Mouse (Mus musculus) frontal cortex, postnatal 36 days (tissue): ENCODE data around the gene Rtl8b.
"Not testable (repeated sequence)": the region's sequence is repeated elsewhere in the genome, so short reads cannot be mapped to it uniquely, and the experiment has no call there.

Experiments
- DNase-seq, 2 experiments: peaks; one replicate each; pipeline ENCODE4 v3.0.0; 2022; ENCODE audit warnings: low spot score in 2 of 2

The Rtl8b gene

DNA sequence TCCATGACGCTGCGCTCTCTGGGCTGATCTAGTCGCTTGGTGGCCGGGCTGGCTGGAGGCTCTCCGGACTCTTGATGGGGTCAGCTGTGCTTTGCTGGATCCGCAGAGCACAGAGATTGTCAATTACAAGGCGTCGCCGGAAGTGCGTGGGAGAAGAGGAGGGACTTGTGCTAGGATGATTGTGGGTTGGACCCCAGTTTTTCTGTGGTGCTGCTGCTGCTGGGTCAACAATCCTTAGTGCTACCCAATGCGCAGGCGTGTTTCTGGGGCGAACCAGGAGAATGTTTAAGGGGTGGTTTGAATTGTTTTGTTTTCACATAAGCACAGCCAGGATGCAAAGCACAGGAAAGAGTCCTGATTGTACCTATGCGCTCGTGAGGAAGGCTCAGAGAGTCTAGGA lies at the start of gene Rtl8b:
Gene Rtl8b (minus strand): TSS at position 115 of the 400 bp plus-strand sequence.
- DNase-seq = peak; percentile 81 to 85

DNA sequence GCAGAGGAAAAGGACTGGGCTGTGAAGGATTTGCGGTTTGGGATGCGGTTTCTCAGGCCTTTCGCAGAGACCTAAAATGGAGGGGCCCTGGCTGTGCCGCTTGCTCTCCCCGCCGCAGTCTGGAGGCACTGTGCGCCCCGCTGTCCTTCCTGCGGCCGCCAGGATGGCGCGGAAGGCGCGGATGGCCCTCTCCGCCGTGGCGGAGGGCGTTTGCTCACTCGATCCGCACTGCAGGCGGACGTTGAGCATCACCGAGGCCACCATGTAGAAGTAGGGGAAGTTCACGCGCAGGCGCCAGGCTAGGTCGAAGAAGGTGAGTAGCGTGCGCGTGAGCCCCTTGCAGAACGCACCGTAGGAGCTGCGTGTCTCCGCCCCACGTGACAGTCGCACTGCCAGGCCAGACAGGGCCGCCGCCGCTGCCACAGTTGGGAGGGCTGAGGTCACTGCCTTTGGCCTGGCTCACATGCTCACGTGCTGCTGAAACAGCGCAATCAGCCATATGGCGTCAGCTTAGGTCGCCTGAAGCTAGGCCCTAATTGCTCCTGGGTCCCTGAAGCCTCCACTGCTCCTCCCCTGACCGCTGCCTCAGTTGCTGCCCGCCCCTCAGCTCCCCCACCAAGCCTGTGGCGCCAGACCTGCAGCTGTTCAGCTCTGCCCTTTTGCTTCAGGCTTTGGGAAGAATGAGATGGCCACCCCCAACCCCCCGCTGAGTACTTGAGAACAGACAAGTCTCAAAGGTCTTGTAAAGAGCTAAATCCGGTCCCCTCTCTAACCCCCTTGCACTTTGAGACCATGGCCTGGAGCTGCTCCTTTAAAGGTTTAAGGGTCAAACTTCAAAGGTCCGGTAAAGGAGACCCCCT lies 46.3 kb upstream of the Rtl8b start:
- peak; percentile 31 to 58 for DNase-seq

DNA sequence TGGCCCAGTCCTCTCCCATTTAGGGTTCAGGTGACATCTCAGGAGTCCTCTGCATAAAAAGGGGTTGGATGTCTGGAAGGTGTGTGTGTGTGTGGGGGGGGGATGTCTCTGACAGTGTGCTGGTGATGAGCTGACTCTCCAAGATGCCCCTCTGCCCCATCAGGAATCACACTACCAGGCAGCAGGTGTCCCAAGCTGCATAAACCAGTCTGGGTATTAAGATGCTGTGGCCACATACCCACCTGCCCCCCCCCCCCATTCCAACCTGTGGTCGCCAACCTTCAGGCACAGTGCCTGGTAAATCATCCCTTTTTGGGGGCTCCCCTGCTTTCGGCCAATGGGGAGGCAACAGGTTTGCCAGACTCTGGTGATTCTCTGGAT lies 45.7 kb upstream of the Rtl8b start:
- no peak for DNase-seq

DNA sequence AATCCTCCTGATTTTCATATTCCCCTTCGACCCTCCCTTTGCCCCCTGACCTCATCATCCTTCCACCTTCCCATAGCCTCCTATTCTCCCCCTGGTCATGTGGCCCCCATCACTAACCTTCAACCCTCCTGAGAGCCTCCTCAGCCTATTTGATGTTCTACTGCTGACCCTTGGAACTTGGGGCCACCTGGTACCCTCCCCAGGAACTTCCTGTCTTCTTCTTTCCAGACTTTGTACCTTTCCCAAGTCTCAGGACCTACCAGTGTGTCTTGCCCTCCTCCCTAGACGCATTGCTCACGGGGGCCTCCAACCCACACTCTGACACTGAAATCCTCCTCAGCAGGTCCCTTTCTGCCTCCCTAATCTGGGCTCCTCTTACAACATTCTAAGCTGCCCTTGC lies 32.5 kb upstream of the Rtl8b start:
- DNase-seq = no peak

GRCm38 (mm10) chrX:53699225-53699624 lies 29.0 kb upstream of the Rtl8b start:
- peak in 1 of 2 experiments; percentile 29 for DNase-seq

DNA sequence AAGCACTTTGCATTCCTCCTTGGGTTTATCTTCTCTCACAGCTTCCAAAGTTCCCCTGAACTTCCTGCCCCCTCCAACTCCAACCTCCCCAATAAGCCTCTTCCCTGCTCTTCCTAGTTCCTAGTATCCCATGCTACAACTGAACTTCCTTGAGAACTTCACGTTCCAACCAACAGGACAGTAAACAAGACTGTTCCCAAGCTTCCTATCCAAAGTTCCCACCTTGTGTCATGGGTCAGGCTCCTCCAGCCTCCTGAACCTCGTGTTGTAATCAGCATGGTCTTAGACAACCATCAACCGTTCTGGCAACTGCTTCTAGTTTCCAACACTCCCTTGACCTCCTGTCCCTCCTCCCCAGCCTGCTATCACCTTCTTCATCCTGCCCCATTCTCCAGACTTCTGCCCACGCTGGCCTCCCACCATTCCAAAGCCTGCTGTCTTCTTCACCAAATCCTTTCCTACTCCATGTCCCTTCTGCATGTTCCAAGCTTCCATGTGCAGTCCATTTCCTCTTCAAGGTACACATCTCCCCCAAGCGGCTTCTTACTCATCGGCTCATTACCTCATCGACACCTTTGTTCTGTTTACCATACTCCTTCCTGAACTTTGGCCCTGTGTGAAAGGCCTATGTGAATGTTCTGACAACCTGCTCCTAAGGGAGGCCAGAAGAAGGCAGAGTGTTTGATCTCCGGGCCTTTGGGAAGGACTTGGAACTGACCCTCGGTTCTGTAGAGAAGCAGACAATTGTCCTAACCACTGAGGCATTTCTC lies 24.0 kb upstream of the Rtl8b start:
- no peak for DNase-seq

DNA sequence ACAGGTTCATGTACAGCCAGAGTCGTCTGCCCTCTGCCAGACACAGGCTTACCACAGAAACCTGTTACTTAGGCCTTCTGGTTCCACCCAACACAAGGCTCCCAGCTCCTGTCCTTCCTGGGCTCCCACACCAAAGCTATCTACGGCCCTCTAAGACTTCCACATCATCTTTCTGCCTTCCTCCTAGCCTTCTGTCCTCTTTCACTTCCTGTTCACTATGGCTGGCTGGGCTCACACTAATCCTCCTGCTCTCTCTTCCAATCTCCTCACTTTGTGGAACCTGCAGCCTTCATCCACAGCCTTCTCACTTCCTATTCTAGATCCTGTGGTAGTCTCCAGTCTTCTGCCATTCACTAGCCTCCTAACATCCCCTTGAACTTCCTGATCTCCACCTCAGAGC lies 22.9 kb upstream of the Rtl8b start:
- DNase-seq = no peak

GRCm38 (mm10) chrX:53692065-53692464 lies 21.9 kb upstream of the Rtl8b start:
- no peak for DNase-seq

- not testable (repeated sequence) for DNase-seq
Measured at GRCm38 (mm10) chrX:53684676-53685075, 14.5 kb upstream of the Rtl8b start.

DNA sequence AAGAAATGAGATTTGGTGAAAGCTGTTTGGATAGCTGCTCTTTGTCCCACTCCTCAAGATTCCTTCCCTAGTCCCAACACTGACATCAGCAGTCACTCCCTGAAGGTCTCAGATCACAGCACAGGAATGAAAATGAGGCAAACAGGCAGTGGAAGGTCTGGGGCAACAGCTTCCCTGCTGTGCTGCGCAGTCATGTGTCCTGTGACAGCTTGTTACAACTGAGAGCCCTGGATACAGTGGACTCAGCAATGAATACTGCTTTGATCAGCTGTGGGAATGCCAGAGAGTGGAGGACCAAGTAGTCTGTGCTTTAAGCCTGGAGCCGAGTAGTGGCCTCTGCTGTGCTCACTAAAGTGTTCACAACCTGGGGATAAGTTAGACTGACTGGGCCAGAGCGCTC lies 12.4 kb upstream of the Rtl8b start:
- not testable (repeated sequence) for DNase-seq

- peak; percentile 53 to 77 for DNase-seq
Measured at GRCm38 (mm10) chrX:53676943-53677342, 6.7 kb upstream of the Rtl8b start.

DNA sequence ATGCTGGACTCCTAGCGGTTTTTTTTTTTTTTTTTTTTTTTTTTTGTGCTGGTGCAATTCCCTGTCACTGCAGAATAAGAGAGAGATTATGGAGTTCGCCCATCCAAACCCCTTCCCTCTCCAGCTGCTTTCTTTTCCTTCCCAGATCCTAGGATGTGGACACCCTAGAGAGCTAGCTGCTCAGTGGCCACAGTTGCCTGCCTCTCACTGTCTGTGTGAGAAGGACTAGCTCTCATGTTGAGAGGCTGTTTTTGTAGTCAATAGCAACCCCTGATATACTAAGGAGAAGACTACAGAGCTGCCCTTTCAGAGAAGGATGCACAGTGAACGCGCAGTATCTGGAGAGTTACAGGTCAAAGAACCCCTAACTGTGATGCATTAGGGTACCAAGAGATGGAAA lies 488 bp upstream of the Rtl8b start:
- peak in 1 of 2 experiments; percentile 9 for DNase-seq

DNA sequence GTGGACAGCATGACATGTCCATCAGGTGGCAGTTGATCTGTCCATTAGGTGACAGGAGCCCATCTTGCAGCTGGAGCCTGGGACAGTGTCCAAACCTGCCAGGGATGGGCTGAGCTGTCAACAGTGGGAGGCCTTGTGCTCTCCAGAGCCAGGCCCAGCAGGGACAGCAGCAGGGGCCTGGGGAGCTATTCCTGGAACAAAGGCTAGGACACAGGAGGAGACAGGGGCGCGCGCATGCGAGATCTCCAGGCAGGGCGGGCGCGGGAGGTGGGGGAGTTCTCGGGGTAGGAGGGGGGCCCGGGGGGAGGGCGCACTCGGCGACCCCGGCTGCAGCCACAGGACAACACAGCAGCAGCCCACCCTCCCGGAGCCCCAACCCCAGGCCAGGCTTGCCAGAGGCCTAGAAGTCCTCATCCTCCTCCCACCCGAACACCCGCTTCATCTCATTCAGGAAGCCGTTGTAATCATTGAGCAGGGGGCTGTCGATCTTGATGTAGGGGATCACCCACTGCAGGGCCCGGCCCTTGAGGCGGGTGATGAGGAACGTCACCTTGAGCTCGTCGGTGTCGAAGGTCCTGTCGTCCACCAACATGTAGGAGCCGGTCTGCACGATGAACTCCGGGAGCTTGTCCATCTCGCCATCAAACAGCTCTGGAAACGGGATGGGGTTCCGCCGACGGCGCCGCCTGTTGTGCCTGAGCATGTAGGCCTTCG lies 494 bp downstream of the Rtl8b start:
- DNase-seq = not testable (repeated sequence)

- not testable (repeated sequence) for DNase-seq
Measured at GRCm38 (mm10) chrX:53652917-53653316, 17.3 kb downstream of the Rtl8b start.

DNA sequence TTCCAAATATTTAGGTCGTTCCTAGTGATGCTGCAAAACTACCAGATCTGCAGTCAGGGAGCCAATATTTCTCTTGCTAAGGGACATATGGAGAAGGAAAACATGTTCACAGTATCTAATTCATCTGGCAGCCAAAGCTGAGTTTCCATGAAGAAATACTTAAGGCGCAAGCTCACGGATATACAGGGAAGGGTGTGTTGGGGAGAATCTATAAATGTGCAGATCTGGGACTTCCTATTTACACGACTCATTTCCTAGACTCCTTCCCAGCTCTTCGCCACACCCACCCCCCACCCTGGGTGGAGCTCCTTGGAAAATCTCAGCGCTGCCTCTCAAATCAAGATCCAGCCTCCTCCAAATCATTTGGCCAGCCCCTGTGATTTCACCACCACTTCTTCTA lies 24.3 kb downstream of the Rtl8b start:
- no peak for DNase-seq

DNA sequence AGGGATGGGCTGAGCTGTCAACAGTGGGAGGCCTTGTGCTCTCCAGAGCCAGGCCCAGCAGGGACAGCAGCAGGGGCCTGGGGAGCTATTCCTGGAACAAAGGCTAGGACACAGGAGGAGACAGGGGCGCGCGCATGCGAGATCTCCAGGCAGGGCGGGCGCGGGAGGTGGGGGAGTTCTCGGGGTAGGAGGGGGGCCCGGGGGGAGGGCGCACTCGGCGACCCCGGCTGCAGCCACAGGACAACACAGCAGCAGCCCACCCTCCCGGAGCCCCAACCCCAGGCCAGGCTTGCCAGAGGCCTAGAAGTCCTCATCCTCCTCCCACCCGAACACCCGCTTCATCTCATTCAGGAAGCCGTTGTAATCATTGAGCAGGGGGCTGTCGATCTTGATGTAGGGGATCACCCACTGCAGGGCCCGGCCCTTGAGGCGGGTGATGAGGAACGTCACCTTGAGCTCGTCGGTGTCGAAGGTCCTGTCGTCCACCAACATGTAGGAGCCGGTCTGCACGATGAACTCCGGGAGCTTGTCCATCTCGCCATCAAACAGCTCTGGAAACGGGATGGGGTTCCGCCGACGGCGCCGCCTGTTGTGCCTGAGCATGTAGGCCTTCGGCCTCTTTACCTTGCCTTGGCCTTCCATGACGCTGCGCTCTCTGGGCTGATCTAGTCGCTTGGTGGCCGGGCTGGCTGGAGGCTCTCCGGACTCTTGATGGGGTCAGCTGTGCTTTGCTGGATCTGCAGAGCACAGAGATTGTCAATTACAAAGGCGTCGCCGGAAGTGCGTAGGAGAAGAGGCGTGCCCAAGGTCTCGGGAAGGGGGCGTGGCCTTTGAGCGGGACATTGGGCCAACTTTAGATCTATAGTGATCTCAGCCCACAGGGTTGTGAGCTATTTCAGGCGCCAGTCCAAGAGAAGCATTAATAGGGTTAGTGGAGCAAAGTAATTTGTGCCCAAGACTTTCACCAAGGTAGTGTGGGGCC lies 26.9 kb downstream of the Rtl8b start, which contains the start of gene Rtl8a:
Gene Rtl8a (minus strand): TSS at position 703 of the 982 bp plus-strand sequence.
- peak; percentile 60 to 71 for DNase-seq

DNA sequence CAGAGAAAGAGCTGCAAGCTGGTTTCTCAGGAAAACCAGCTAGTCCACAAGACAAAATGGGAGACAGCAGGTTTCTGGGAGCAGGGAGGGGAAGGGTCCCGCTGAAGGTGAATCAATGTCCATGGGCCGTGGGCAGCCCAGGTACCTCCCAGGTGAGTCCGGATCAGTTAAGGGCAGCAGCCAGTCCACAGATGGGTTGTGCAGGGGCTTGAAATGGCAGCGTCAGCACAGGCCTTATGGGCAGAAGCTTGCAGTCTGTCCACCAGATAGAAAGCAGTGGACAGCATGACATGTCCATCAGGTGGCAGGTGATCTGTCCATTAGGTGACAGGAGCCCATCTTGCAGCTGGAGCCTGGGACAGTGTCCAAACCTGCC lies 27.6 kb downstream of the Rtl8b start:
- DNase-seq = not testable (repeated sequence)

- not testable (repeated sequence) for DNase-seq
Measured at GRCm38 (mm10) chrX:53638107-53638506, 32.1 kb downstream of the Rtl8b start.
